Mouse (Mus musculus) mature B cell (primary cell): ENCODE measurements around the gene Pofut1.

Experiments
- in situ Hi-C: fragments of 300-500 bp; cut with MboI; formaldehyde crosslinking; loops from 2 replicates; pipeline ENCODE4 v1.14.3; 2019

The Pofut1 gene

GRCm38 (mm10) chr2:153290938-153291928 is 49.9 kb downstream of the Pofut1 start, which contains the start of gene Kif3b:
Gene Kif3b, plus strand, starts transcription at chr2:153291413.
- in situ Hi-C loops, result no loop called here

- in situ Hi-C loops, result no loop called here
Measured at GRCm38 (mm10) chr2:153292305-153292861, 51.0 kb downstream of the Pofut1 start.

- in situ Hi-C loops, result no loop called here
Measured at GRCm38 (mm10) chr2:153295196-153295595, 53.9 kb downstream of the Pofut1 start.

GRCm38 (mm10) chr2:153297771-153298170 is 56.4 kb downstream of the Pofut1 start:
- in situ Hi-C loops, result no loop called here

GRCm38 (mm10) chr2:153298460-153298859 is 57.1 kb downstream of the Pofut1 start:
- in situ Hi-C loops, result no loop called here

- in situ Hi-C loops, result no loop called here
Measured at GRCm38 (mm10) chr2:153298863-153299262, 57.5 kb downstream of the Pofut1 start.

GRCm38 (mm10) chr2:153301123-153301522 is 59.8 kb downstream of the Pofut1 start:
- in situ Hi-C loops, result no loop called here

GRCm38 (mm10) chr2:153305240-153305639 is 63.9 kb downstream of the Pofut1 start:
- in situ Hi-C loops, result no loop called here

GRCm38 (mm10) chr2:153308586-153308985 is 67.3 kb downstream of the Pofut1 start:
- in situ Hi-C loops, result no loop called here

GRCm38 (mm10) chr2:153309106-153309505 is 67.8 kb downstream of the Pofut1 start:
- in situ Hi-C loops, result no loop called here

- in situ Hi-C loops, result no loop called here
Measured at GRCm38 (mm10) chr2:153310228-153310627, 68.9 kb downstream of the Pofut1 start.

GRCm38 (mm10) chr2:153312884-153313283 is 71.6 kb downstream of the Pofut1 start:
- in situ Hi-C loops, result no loop called here

GRCm38 (mm10) chr2:153318408-153318807 is 77.1 kb downstream of the Pofut1 start:
- in situ Hi-C loops, result no loop called here

- in situ Hi-C loops, result no loop called here
Measured at GRCm38 (mm10) chr2:153319036-153319643, 77.8 kb downstream of the Pofut1 start.
